Mouse (Mus musculus) limb, embryonic 12.5 days (tissue): ENCODE measurements around the gene Gm2310. TPM values are rescaled to one million over a fixed set of nuclear protein-coding genes. Genes with fewer than 3 reads are reported as not detected.
"Not testable (repeated sequence)": the region's sequence is repeated elsewhere in the genome, so short reads cannot be mapped to it uniquely, and the experiment has no call there.

ENCODE experiments used
- ATAC-seq: fragments of 200-750 bp; cut with Nextera tagmentation; 2 replicates; pipeline ENCODE4 v1.8.0; 2017; ENCODE audit warnings: low read depth, moderate TSS enrichment; ENCODE audit not compliant: insufficient number of reproducible peaks, insufficient read depth, low FRiP score, low TSS enrichment
- H3K27ac ChIP-seq: fragments of 300-500 bp; sonication (generic); 2 replicates; pipeline ENCODE4 v1.5.1; 2016; ENCODE audit warnings: mild to moderate bottlenecking, moderate library complexity
- H3K27me3 ChIP-seq: fragments of 300-500 bp; sonication (generic); 2 replicates; pipeline ENCODE4 v1.6.1; 2016; ENCODE audit warnings: mild to moderate bottlenecking, moderate library complexity
- H3K36me3 ChIP-seq: fragments of 300-500 bp; sonication (generic); 2 replicates; pipeline ENCODE4 v1.6.1; 2016; ENCODE audit warnings: mild to moderate bottlenecking, moderate library complexity
- H3K4me1 ChIP-seq: fragments of 300-500 bp; sonication (generic); replicated peaks from 2 replicates; pipeline ENCODE4 v1.6.1; 2016
- H3K4me2 ChIP-seq: fragments of 300-500 bp; sonication (generic); 2 replicates; pipeline ENCODE4 v1.6.1; 2016; ENCODE audit warnings: mild to moderate bottlenecking, moderate library complexity
- H3K4me3 ChIP-seq: fragments of 300-500 bp; sonication (generic); replicated peaks from 2 replicates; pipeline ENCODE4 v1.5.1; 2016; ENCODE audit warnings: mild to moderate bottlenecking
- H3K9ac ChIP-seq: fragments of 300-500 bp; sonication (generic); replicated peaks from 2 replicates; pipeline ENCODE4 v1.6.1; 2016; ENCODE audit warnings: mild to moderate bottlenecking, moderate library complexity
- H3K9me3 ChIP-seq: fragments of 300-500 bp; sonication (generic); 2 replicates; pipeline ENCODE4 v1.6.1; 2016; ENCODE audit warnings: mild to moderate bottlenecking, moderate library complexity
- WGBS: fragments of 180-500 bp; shearing (Covaris S2); methylation state at CpG from one replicate; pipeline ENCODE4 v1.1.7; 2016; 5-methylcytosine and 5-hydroxymethylcytosine counted together
- polyA plus RNA-seq: library from polyadenylated mRNA; unstranded; fragments of >200 nt; fragmentation: Nextera tagmentation; extraction: Ambion mirVana; gene quantifications from 2 replicates; pipeline ENCODE4 v1.2.1, GENCODE M21; 2016

Gm2310 gene
- polyA plus RNA-seq, result not detected in 2 replicates

GRCm38 (mm10) chr15:8519853-8520252, at the start of gene Gm2310:
Gene Gm2310 (minus strand): TSS chr15:8519953.
- not testable (repeated sequence) for ATAC-seq, H3K27ac ChIP-seq, H3K9me3 ChIP-seq

GRCm38 (mm10) chr15:8568645-8569528, 49.1 kb upstream of the Gm2310 start:
- H3K36me3 ChIP-seq, result no peaks in the 10 kb centered on the region
- H3K9me3 ChIP-seq, result no peaks in the 10 kb centered on the region
- peak overlapping the region; percentile 54 for H3K4me3 ChIP-seq
- H3K4me1 ChIP-seq, result peaks cover 7% of the 10 kb centered on the region; the same call in 1 of the 2 replicates
- WGBS, result under 1% methylated on average over 61 of the region's 61 CpGs
- ATAC-seq, result peak; percentile 80
- H3K9ac ChIP-seq, result peak overlapping the region; percentile 42
- peak overlapping the region; percentile 41; the same call in 1 of the 2 replicates for H3K27ac ChIP-seq
- H3K27me3 ChIP-seq, result peaks cover 27% of the 10 kb centered on the region
- H3K4me2 ChIP-seq, result peak overlapping the region; percentile 94

More at GRCm38 (mm10) chr15:8519853-8520252, at the start of gene Gm2310:
- H3K27me3 ChIP-seq, H3K9ac ChIP-seq, H3K4me3 ChIP-seq, H3K36me3 ChIP-seq, H3K4me2 ChIP-seq, H3K4me1 ChIP-seq: not testable (repeated sequence)

- Histone ChIP-seq H3K27ac (no peak overlapping the region), H3K36me3 (no peaks in the 10 kb centered on the region), H3K9me3 (no peaks in the 10 kb centered on the region), H3K9ac (peak overlapping the region; percentile 42; the same call in 1 of the 2 replicates), H3K27me3 (peaks cover 27% of the 10 kb centered on the region), H3K4me3 (peak overlapping the region; percentile 54), H3K4me1 (peaks cover 7% of the 10 kb centered on the region; the same call in 1 of the 2 replicates), H3K4me2 (peak overlapping the region; percentile 94)
- 6% methylated on average over 7 of the region's 7 CpGs for WGBS
- ATAC-seq, result no peak
Measured at GRCm38 (mm10) chr15:8568286-8568644, 48.5 kb upstream of the Gm2310 start.

GRCm38 (mm10) chr15:8565416-8565815, 45.7 kb upstream of the Gm2310 start:
- Histone ChIP-seq H3K9me3 (no peaks in the 10 kb centered on the region), H3K36me3 (no peaks in the 10 kb centered on the region), H3K4me1 (peaks cover 7% of the 10 kb centered on the region; the same call in 1 of the 2 replicates), H3K9ac (no peak overlapping the region), H3K4me2 (no peak overlapping the region), H3K4me3 (no peak overlapping the region), H3K27ac (no peak overlapping the region), H3K27me3 (peaks cover 20% of the 10 kb centered on the region)
- 77% methylated on average over 6 of the region's 6 CpGs for WGBS
- no peak for ATAC-seq

- H3K9me3 ChIP-seq, result no peaks in the 10 kb centered on the region
- H3K4me3 ChIP-seq, result no peak overlapping the region
- H3K27ac ChIP-seq, result no peak overlapping the region
- ATAC-seq, result no peak
- WGBS, result 90% methylated on average over 3 of the region's 3 CpGs
- no peaks in the 10 kb centered on the region for H3K36me3 ChIP-seq
- H3K4me1 ChIP-seq, result peaks cover 7% of the 10 kb centered on the region; the same call in 1 of the 2 replicates
- H3K4me2 ChIP-seq, result no peak overlapping the region
- H3K27me3 ChIP-seq, result peaks cover 16% of the 10 kb centered on the region
- H3K9ac ChIP-seq, result no peak overlapping the region
Measured at GRCm38 (mm10) chr15:8564331-8564730, 44.6 kb upstream of the Gm2310 start.

GRCm38 (mm10) chr15:8563423-8564194, 43.9 kb upstream of the Gm2310 start:
- Histone ChIP-seq H3K27me3 (peaks cover 13% of the 10 kb centered on the region), H3K27ac (no peak overlapping the region), H3K4me3 (no peak overlapping the region), H3K4me2 (no peak overlapping the region), H3K9me3 (no peaks in the 10 kb centered on the region), H3K9ac (no peak overlapping the region), H3K4me1 (peaks cover 5% of the 10 kb centered on the region; the same call in 1 of the 2 replicates), H3K36me3 (no peaks in the 10 kb centered on the region)
- no peak for ATAC-seq
- WGBS, result 71% methylated on average over 1 of the region's 1 CpGs

GRCm38 (mm10) chr15:8562776-8563175, 43.0 kb upstream of the Gm2310 start:
- Histone ChIP-seq H3K27ac (no peak overlapping the region), H3K9me3 (no peaks in the 10 kb centered on the region), H3K27me3 (peaks cover 5% of the 10 kb centered on the region), H3K36me3 (no peaks in the 10 kb centered on the region), H3K4me2 (no peak overlapping the region), H3K4me1 (no peaks in the 10 kb centered on the region), H3K4me3 (no peak overlapping the region), H3K9ac (no peak overlapping the region)
- no peak for ATAC-seq
- 86% methylated on average over 7 of the region's 7 CpGs for WGBS

GRCm38 (mm10) chr15:8531201-8531600, 11.4 kb upstream of the Gm2310 start:
- Histone ChIP-seq H3K9me3 (no peaks in the 10 kb centered on the region), H3K4me1 (no peaks in the 10 kb centered on the region), H3K9ac (no peak overlapping the region), H3K27ac (no peak overlapping the region), H3K4me2 (no peak overlapping the region), H3K27me3 (no peaks in the 10 kb centered on the region), H3K36me3 (no peaks in the 10 kb centered on the region), H3K4me3 (no peak overlapping the region)
- 83% methylated on average over 5 of the region's 5 CpGs for WGBS
- ATAC-seq, result no peak

GRCm38 (mm10) chr15:8512957-8513356, 6.8 kb downstream of the Gm2310 start:
- no peak for ATAC-seq
- Histone ChIP-seq H3K27ac (no peak overlapping the region), H3K4me1 (peaks cover 19% of the 10 kb centered on the region), H3K9ac (no peak overlapping the region), H3K36me3 (no peaks in the 10 kb centered on the region), H3K9me3 (no peaks in the 10 kb centered on the region), H3K4me3 (no peak overlapping the region), H3K27me3 (no peaks in the 10 kb centered on the region), H3K4me2 (no peak overlapping the region)
- WGBS, result 17% methylated on average over 5 of the region's 5 CpGs

GRCm38 (mm10) chr15:8511861-8512260, 7.9 kb downstream of the Gm2310 start:
- H3K27ac ChIP-seq, result no peak overlapping the region
- 39% methylated on average over 9 of the region's 9 CpGs for WGBS
- H3K36me3 ChIP-seq, result no peaks in the 10 kb centered on the region
- H3K4me2 ChIP-seq, result peak overlapping the region; percentile 16; the same call in 1 of the 2 replicates
- H3K4me3 ChIP-seq, result no peak overlapping the region
- no peak overlapping the region for H3K9ac ChIP-seq
- H3K27me3 ChIP-seq, result no peaks in the 10 kb centered on the region
- ATAC-seq, result no peak
- peaks cover 19% of the 10 kb centered on the region for H3K4me1 ChIP-seq
- H3K9me3 ChIP-seq, result no peaks in the 10 kb centered on the region

GRCm38 (mm10) chr15:8502431-8502830, 17.3 kb downstream of the Gm2310 start:
- H3K9me3 ChIP-seq, result no peaks in the 10 kb centered on the region
- no peaks in the 10 kb centered on the region for H3K27me3 ChIP-seq
- no peaks in the 10 kb centered on the region for H3K4me1 ChIP-seq
- no peak overlapping the region for H3K27ac ChIP-seq
- no peak overlapping the region for H3K4me2 ChIP-seq
- H3K4me3 ChIP-seq, result no peak overlapping the region
- ATAC-seq, result no peak
- H3K36me3 ChIP-seq, result no peaks in the 10 kb centered on the region
- 92% methylated on average over 2 of the region's 2 CpGs for WGBS
- no peak overlapping the region for H3K9ac ChIP-seq
